Mouse (Mus musculus) midbrain, embryonic 14.5 days (tissue): ENCODE measurements at regions not wholly inside any gene's neighbourhood (a gene's known extent, or its start where the extent isn't known, plus 50 kb on each side); places are given as distances from the start of the nearest gene placed in this dataset.

Experiments used
- ATAC-seq: fragments of 200-750 bp; cut with Nextera tagmentation; 2 replicates; pipeline ENCODE4 v1.8.0; 2017; ENCODE audit warnings: moderate number of reproducible peaks, moderate library complexity; ENCODE audit not compliant: low FRiP score, low TSS enrichment
- DNase-seq: peaks from one replicate; pipeline ENCODE4 v3.0.0-alpha.2; 2015
- H3K27ac ChIP-seq: fragments of 300-500 bp; sonication (generic); replicated peaks from 2 replicates; pipeline ENCODE4 v1.5.1; 2014; ENCODE audit warnings: mild to moderate bottlenecking, low read depth, low read length, moderate library complexity
- H3K27me3 ChIP-seq: fragments of 300-500 bp; sonication (generic); 2 replicates; pipeline ENCODE4 v1.6.1; 2014; ENCODE audit warnings: low read length, control low read depth, mixed read lengths; ENCODE audit not compliant: control insufficient read depth, insufficient read depth
- H3K36me3 ChIP-seq: fragments of 300-500 bp; sonication (generic); 2 replicates; pipeline ENCODE4 v1.6.1; 2014; ENCODE audit warnings: low read length, control low read depth; ENCODE audit not compliant: control insufficient read depth, insufficient read depth
- H3K4me1 ChIP-seq: fragments of 300-500 bp; sonication (generic); 2 replicates; pipeline ENCODE4 v1.6.1; 2014; ENCODE audit warnings: mild to moderate bottlenecking, antibody characterized with exemption, low read length, control low read depth; ENCODE audit not compliant: control insufficient read depth, insufficient read depth
- H3K4me2 ChIP-seq: fragments of 300-500 bp; sonication (generic); 2 replicates; pipeline ENCODE4 v1.6.1; 2014; ENCODE audit warnings: mild to moderate bottlenecking, low read length, moderate library complexity
- H3K4me3 ChIP-seq: fragments of 300-500 bp; sonication (generic); replicated peaks from 2 replicates; pipeline ENCODE4 v1.5.1; 2014; ENCODE audit warnings: low read depth, low read length
- H3K9ac ChIP-seq: fragments of 300-500 bp; sonication (generic); replicated peaks from 2 replicates; pipeline ENCODE4 v1.6.1; 2014; ENCODE audit warnings: mild to moderate bottlenecking, low read length, moderate library complexity
- H3K9me3 ChIP-seq: fragments of 300-500 bp; sonication (generic); 2 replicates; pipeline ENCODE4 v1.6.1; 2016; ENCODE audit warnings: low read length, control low read depth, mixed read lengths; ENCODE audit not compliant: control insufficient read depth
- WGBS: fragments of 180-500 bp; shearing (Covaris S2); extraction: QIAGEN DNeasy Blood & Tissue Kit; methylation state at CpG from one replicate; pipeline ENCODE4 v1.1.7; 2014; 5-methylcytosine and 5-hydroxymethylcytosine counted together

DNA sequence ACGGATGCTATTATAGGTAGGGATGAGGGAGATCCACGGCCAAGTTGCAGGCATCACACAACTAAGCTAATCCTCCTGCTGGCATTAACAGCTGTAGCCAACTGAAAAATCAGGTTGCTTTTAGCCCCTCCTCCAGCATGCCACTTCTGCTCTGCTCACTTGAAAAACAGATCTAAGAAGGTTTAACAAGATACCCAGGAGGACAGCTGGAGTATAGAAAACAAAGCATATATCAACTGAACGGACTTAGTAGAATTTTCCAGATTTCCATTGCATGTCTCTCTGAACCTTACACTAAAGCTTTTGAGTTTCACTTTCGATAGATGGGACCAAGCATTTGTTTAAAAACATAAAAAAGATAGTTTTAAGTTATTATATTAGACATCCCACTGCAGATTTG is 625.6 kb upstream of the A1bg start:
- no peaks in the 10 kb centered on the region for H3K4me1 ChIP-seq
- H3K9me3 ChIP-seq = no peaks in the 10 kb centered on the region
- H3K9ac ChIP-seq = no peak overlapping the region
- no peak for ATAC-seq
- 72% methylated on average over 4 of the region's 4 CpGs for WGBS
- H3K36me3 ChIP-seq = no peaks in the 10 kb centered on the region
- no peak overlapping the region for H3K4me2 ChIP-seq
- no peak overlapping the region for H3K27ac ChIP-seq
- H3K27me3 ChIP-seq = no peaks in the 10 kb centered on the region
- DNase-seq = no peak
- no peak overlapping the region for H3K4me3 ChIP-seq

GRCm38 (mm10) chr15:61546608-61547007 is 623.8 kb upstream of the A1bg start:
- H3K4me3 ChIP-seq = no peak overlapping the region
- H3K9ac ChIP-seq = no peak overlapping the region
- 91% methylated on average over 3 of the region's 3 CpGs for WGBS
- DNase-seq (no peak), ATAC-seq (no peak)
- no peaks in the 10 kb centered on the region for H3K4me1 ChIP-seq
- no peaks in the 10 kb centered on the region for H3K9me3 ChIP-seq
- no peak overlapping the region for H3K4me2 ChIP-seq
- H3K27ac ChIP-seq = no peak overlapping the region
- no peaks in the 10 kb centered on the region for H3K27me3 ChIP-seq
- H3K36me3 ChIP-seq = no peaks in the 10 kb centered on the region

- Histone ChIP-seq H3K27me3 (no peaks in the 10 kb centered on the region), H3K4me1 (no peaks in the 10 kb centered on the region), H3K4me3 (no peak overlapping the region), H3K4me2 (no peak overlapping the region), H3K36me3 (no peaks in the 10 kb centered on the region), H3K9ac (no peak overlapping the region), H3K9me3 (no peaks in the 10 kb centered on the region), H3K27ac (no peak overlapping the region)
- no peak for DNase-seq
- ATAC-seq = no peak
- WGBS = 79% methylated on average over 2 of the region's 2 CpGs
These were observed 621.3 kb upstream of the A1bg start for GRCm38 (mm10) chr15:61544074-61544473.

GRCm38 (mm10) chr15:61541643-61542042 is 618.8 kb upstream of the A1bg start:
- Histone ChIP-seq H3K27me3 (no peaks in the 10 kb centered on the region), H3K4me3 (no peak overlapping the region), H3K27ac (no peak overlapping the region), H3K9ac (no peak overlapping the region), H3K36me3 (no peaks in the 10 kb centered on the region), H3K4me1 (no peaks in the 10 kb centered on the region), H3K4me2 (no peak overlapping the region), H3K9me3 (no peaks in the 10 kb centered on the region)
- no peak for ATAC-seq
- peak; percentile 41 for DNase-seq
- 41% methylated on average over 4 of the region's 4 CpGs for WGBS

- no peaks in the 10 kb centered on the region for H3K27me3 ChIP-seq
- WGBS = 76% methylated on average over 10 of the region's 10 CpGs
- no peak for DNase-seq
- H3K36me3 ChIP-seq = no peaks in the 10 kb centered on the region
- no peak overlapping the region for H3K4me2 ChIP-seq
- no peaks in the 10 kb centered on the region for H3K9me3 ChIP-seq
- no peak overlapping the region for H3K9ac ChIP-seq
- no peaks in the 10 kb centered on the region for H3K4me1 ChIP-seq
- H3K27ac ChIP-seq = no peak overlapping the region
- no peak for ATAC-seq
- H3K4me3 ChIP-seq = no peak overlapping the region
These were observed 618.1 kb upstream of the A1bg start for GRCm38 (mm10) chr15:61540753-61541421.

- H3K9me3 ChIP-seq = no peaks in the 10 kb centered on the region
These were observed 616.1 kb upstream of the A1bg start for GRCm38 (mm10) chr15:61538930-61539329.

GRCm38 (mm10) chr15:61538169-61538755 is 615.5 kb upstream of the A1bg start:
- H3K4me1 ChIP-seq = 0 out of 2 replicates have a peak, but pooled peaks cover 4% of the 10 kb centered on the region
- ATAC-seq (no peak), DNase-seq (peak; percentile 9)
- no peaks in the 10 kb centered on the region for H3K36me3 ChIP-seq
- H3K27me3 ChIP-seq = no peaks in the 10 kb centered on the region
- no peak overlapping the region for H3K9ac ChIP-seq
- H3K4me2 ChIP-seq = no peak overlapping the region
- H3K4me3 ChIP-seq = no peak overlapping the region
- 43% methylated on average over 4 of the region's 4 CpGs for WGBS
- no peak overlapping the region for H3K27ac ChIP-seq
- no peaks in the 10 kb centered on the region for H3K9me3 ChIP-seq

More at GRCm38 (mm10) chr15:61538930-61539329, 616.1 kb upstream of the A1bg start:
- 0 out of 2 replicates have a peak, but pooled peaks cover 4% of the 10 kb centered on the region for H3K4me1 ChIP-seq
- no peak for ATAC-seq
- H3K9ac ChIP-seq = no peak overlapping the region
- H3K27me3 ChIP-seq = no peaks in the 10 kb centered on the region
- no peak overlapping the region for H3K4me2 ChIP-seq
- no peak overlapping the region for H3K27ac ChIP-seq
- no peak for DNase-seq
- WGBS = 56% methylated on average over 5 of the region's 5 CpGs
- no peaks in the 10 kb centered on the region for H3K36me3 ChIP-seq
- H3K4me3 ChIP-seq = no peak overlapping the region

- Histone ChIP-seq H3K27me3 (no peaks in the 10 kb centered on the region), H3K4me1 (0 out of 2 replicates have a peak, but pooled peaks cover 4% of the 10 kb centered on the region), H3K9ac (no peak overlapping the region), H3K27ac (no peak overlapping the region), H3K4me2 (no peak overlapping the region), H3K36me3 (no peaks in the 10 kb centered on the region), H3K4me3 (no peak overlapping the region), H3K9me3 (no peaks in the 10 kb centered on the region)
- ATAC-seq = no peak
- WGBS = 73% methylated on average over 2 of the region's 2 CpGs
- no peak for DNase-seq
These were observed 613.5 kb upstream of the A1bg start for GRCm38 (mm10) chr15:61536332-61536716.
